In genomic region chr3:104540480-104541138, GRCm38 (mm10) we compare ENCODE assay signal across 8 mouse cellular contexts. TPM values are rescaled to one million over a fixed set of nuclear protein-coding genes. Genes with fewer than 3 reads are reported as not detected.
DNase-seq lines count a peak whose midpoint lies in the region; ATAC-seq and TF ChIP-seq lines count a peak whose summit lies in the region.

No protein-coding gene starts in this region.

- H3K4me3 ChIP-seq in hindbrain, embryonic 14.5 days (replicated peaks; ENCODE audit: low read length), result no peak overlapping the region
- H3K4me3 ChIP-seq in hindbrain, embryonic 11.5 days (ENCODE audit: low read depth, low read length), result no peak overlapping the region
- H3K4me3 ChIP-seq in brown adipose tissue, adult 24 weeks (ENCODE audit: insufficient read depth, low read depth, low read length), result no peak overlapping the region
- H3K4me3 ChIP-seq in kidney, embryonic 14.5 days (ENCODE audit: low read length), result no peak overlapping the region
- no peak overlapping the region for H3K4me3 ChIP-seq in myocyte

- no peaks in the 10 kb centered on the region for H3K79me2 ChIP-seq in myocyte (ENCODE audit: control insufficient read depth, insufficient read depth)

- no peaks in the 10 kb centered on the region for H3K27me3 ChIP-seq in hindbrain, embryonic 14.5 days (ENCODE audit: control insufficient read depth, insufficient read depth, low read length)
- H3K27me3 ChIP-seq in hindbrain, embryonic 11.5 days (ENCODE audit: control insufficient read depth, insufficient read depth, low read length), result no peaks in the 10 kb centered on the region
- H3K27me3 ChIP-seq in kidney, embryonic 14.5 days (ENCODE audit: control insufficient read depth, insufficient read depth, low read length), result no peaks in the 10 kb centered on the region
- H3K27me3 ChIP-seq in myocyte (ENCODE audit: control insufficient read depth, insufficient read depth, insufficient read length), result no peaks in the 10 kb centered on the region

- no peak overlapping the region for H3K9ac ChIP-seq in hindbrain, embryonic 14.5 days
- no peak overlapping the region for H3K9ac ChIP-seq in hindbrain, embryonic 11.5 days (ENCODE audit: low read depth, low read length)
- H3K9ac ChIP-seq in kidney, embryonic 14.5 days (ENCODE audit: low read depth, low read length), result no peak overlapping the region

- no peaks in the 10 kb centered on the region for H3K36me3 ChIP-seq in hindbrain, embryonic 14.5 days (replicated peaks; ENCODE audit: control insufficient read depth, insufficient read depth)
- H3K36me3 ChIP-seq in hindbrain, embryonic 11.5 days (ENCODE audit: control insufficient read depth, insufficient read depth, low read length), result no peaks in the 10 kb centered on the region
- no peaks in the 10 kb centered on the region for H3K36me3 ChIP-seq in kidney, embryonic 14.5 days (ENCODE audit: control insufficient read depth, insufficient read depth, low read length)
- no peaks in the 10 kb centered on the region for H3K36me3 ChIP-seq in myocyte (ENCODE audit: control insufficient read depth, insufficient read depth)

- 58% methylated on average over 9 of the region's 9 CpGs for WGBS in hindbrain, embryonic 14.5 days
- 53% methylated on average over 9 of the region's 9 CpGs for WGBS in hindbrain, embryonic 11.5 days
- WGBS in kidney, embryonic 14.5 days, result 16% methylated on average over 9 of the region's 9 CpGs

- 0 out of 2 replicates have a peak overlapping the region, but pooled peaks have one; percentile 55 for H3K4me2 ChIP-seq in hindbrain, embryonic 14.5 days (replicated peaks)
- no peak overlapping the region for H3K4me2 ChIP-seq in hindbrain, embryonic 11.5 days (replicated peaks; ENCODE audit: low read depth, low read length)
- H3K4me2 ChIP-seq in kidney, embryonic 14.5 days (replicated peaks; ENCODE audit: low read depth, low read length), result no peak overlapping the region; the same call in 1 of the 2 replicates
- H3K4me2 ChIP-seq in myocyte (ENCODE audit: low read depth), result peak overlapping the region; percentile 68

- DNase-seq in hindbrain, embryonic 14.5 days (ENCODE audit: low spot score), result no peak
- DNase-seq in hindbrain, embryonic 11.5 days (ENCODE audit: low spot score), result no peak
- DNase-seq in cerebellum, postnatal 4 days (ENCODE audit: low spot score in 2 of 2), result no peak
- DNase-seq in cerebellum, adult 8-10 months, result no peak
- no peak for DNase-seq in thymus, postnatal 36 days

- H3K4me1 ChIP-seq in hindbrain, embryonic 14.5 days (replicated peaks; ENCODE audit: control insufficient read depth, insufficient read depth, low read length), result peaks cover 7% of the 10 kb centered on the region
- H3K4me1 ChIP-seq in hindbrain, embryonic 11.5 days (replicated peaks; ENCODE audit: control insufficient read depth, insufficient read depth, low read length), result no peaks in the 10 kb centered on the region
- H3K4me1 ChIP-seq in brown adipose tissue, adult 24 weeks (ENCODE audit: control insufficient read depth, insufficient read depth, insufficient read length, low read length), result peaks cover 4% of the 10 kb centered on the region; the same call in 1 of the 2 replicates
- peaks cover 10% of the 10 kb centered on the region for H3K4me1 ChIP-seq in kidney, embryonic 14.5 days (ENCODE audit: control insufficient read depth, insufficient read depth, low read length)

- H3K9me3 ChIP-seq in hindbrain, embryonic 14.5 days (ENCODE audit: control insufficient read depth, low read length), result no peaks in the 10 kb centered on the region
- no peaks in the 10 kb centered on the region for H3K9me3 ChIP-seq in hindbrain, embryonic 11.5 days (ENCODE audit: control insufficient read depth, low read length)
- H3K9me3 ChIP-seq in kidney, embryonic 14.5 days (ENCODE audit: control insufficient read depth, low read length), result no peaks in the 10 kb centered on the region

- no peak for ATAC-seq in hindbrain, embryonic 14.5 days (ENCODE audit: low FRiP score)
- no peak for ATAC-seq in hindbrain, embryonic 11.5 days (ENCODE audit: low FRiP score)
- peak; percentile 37; the same call in 1 of the 2 replicates for ATAC-seq in kidney, embryonic 14.5 days (ENCODE audit: low FRiP score, low TSS enrichment)

- H3ac ChIP-seq in myocyte (ENCODE audit: control insufficient read depth, insufficient read length), result no peak overlapping the region

- TF ChIP-seq POLR2A in myocyte (IDR thresholded peaks at IDR 0.05; ENCODE audit: insufficient read length, low read depth), result no peak

- no peak overlapping the region for H3K27ac ChIP-seq in hindbrain, embryonic 14.5 days
- H3K27ac ChIP-seq in hindbrain, embryonic 11.5 days (ENCODE audit: low read depth, low read length), result no peak overlapping the region
- peak overlapping the region; percentile 44 for H3K27ac ChIP-seq in brown adipose tissue, adult 24 weeks (replicated peaks; ENCODE audit: low read depth, low read length)
- H3K27ac ChIP-seq in kidney, embryonic 14.5 days (ENCODE audit: low read depth, low read length), result peak overlapping the region; percentile 55

TF ChIP-seq in myocyte, 11 proteins besides CTCF, POLR2A, EP300 and RAD21:
- TF ChIP-seq USF1 (IDR thresholded peaks at IDR 0.05; ENCODE audit: low read depth), result no peak

RNA-seq across cellular contexts. Expression of gene Lrig2, which starts 28.9 kb away (rescaled TPM):
- polyA plus RNA-seq in hindbrain, embryonic 14.5 days (2014; fragmentation: Nextera tagmentation; extraction: Ambion mirVana), result 37.8 and 38.1 TPM in 2 replicates
- 24.8 and 28.3 TPM in 2 replicates for polyA plus RNA-seq in hindbrain, embryonic 11.5 days (2014; fragmentation: Nextera tagmentation; extraction: Ambion mirVana)
- 4.3 and 5.5 TPM in 2 replicates for polyA plus RNA-seq in brown adipose tissue, adult 24 weeks (2012; ENCODE audit: insufficient read depth, insufficient read length, missing spikeins)
- polyA plus RNA-seq in kidney, embryonic 14.5 days (2014; fragmentation: Nextera tagmentation; extraction: Ambion mirVana), result 9.8 and 25.6 TPM in 2 replicates
- 4.8 TPM for polyA plus RNA-seq in myocyte (2012; fragmentation: generic; extraction: Trizol)

Comparison
In these comparisons a context has a peak if more than half of its experiments do, and no peak if none do; other contexts are left out.
1. H3K4me2 ChIP-seq: peak in hindbrain, embryonic 14.5 days (single experiment) and myocyte (single experiment); none in hindbrain, embryonic 11.5 days (single experiment) and kidney, embryonic 14.5 days (single experiment).
2. H3K27ac ChIP-seq: peak in brown adipose tissue, adult 24 weeks (single experiment) and kidney, embryonic 14.5 days (single experiment); none in hindbrain, embryonic 14.5 days (single experiment) and hindbrain, embryonic 11.5 days (single experiment).